Mouse (Mus musculus) heart, embryonic 12.5 days (tissue): ENCODE data around the gene Celf5. TPM values are rescaled to one million over a fixed set of nuclear protein-coding genes. Genes with fewer than 3 reads are reported as not detected.
"Not testable (repeated sequence)": the region's sequence is repeated elsewhere in the genome, so short reads cannot be mapped to it uniquely, and the experiment has no call there.

Experiments
- ATAC-seq: fragments of 200-750 bp; cut with Nextera tagmentation; 2 replicates; pipeline ENCODE4 v1.8.0; 2017; ENCODE audit warnings: moderate TSS enrichment, moderate library complexity; ENCODE audit not compliant: insufficient number of reproducible peaks, low FRiP score
- H3K27ac ChIP-seq: fragments of 300-500 bp; sonication (generic); 2 replicates; pipeline ENCODE4 v1.5.1; 2016; ENCODE audit warnings: mild to moderate bottlenecking, moderate library complexity; ENCODE audit not compliant: poor library complexity, severe bottlenecking
- H3K27me3 ChIP-seq: fragments of 300-500 bp; sonication (generic); replicated peaks from 2 replicates; pipeline ENCODE4 v1.6.1; 2016; ENCODE audit warnings: mild to moderate bottlenecking, moderate library complexity
- H3K36me3 ChIP-seq: fragments of 300-500 bp; sonication (generic); 2 replicates; pipeline ENCODE4 v1.6.1; 2016; ENCODE audit warnings: mild to moderate bottlenecking, moderate library complexity
- H3K4me1 ChIP-seq: fragments of 300-500 bp; sonication (generic); replicated peaks from 2 replicates; pipeline ENCODE4 v1.6.1; 2016; ENCODE audit warnings: mild to moderate bottlenecking
- H3K4me2 ChIP-seq: fragments of 300-500 bp; sonication (generic); 2 replicates; pipeline ENCODE4 v1.6.1; 2016; ENCODE audit warnings: mild to moderate bottlenecking, moderate library complexity
- H3K4me3 ChIP-seq: fragments of 300-500 bp; sonication (generic); 2 replicates; pipeline ENCODE4 v1.5.1; 2016; ENCODE audit warnings: mild to moderate bottlenecking
- H3K9ac ChIP-seq: fragments of 300-500 bp; sonication (generic); 2 replicates; pipeline ENCODE4 v1.6.1; 2016; ENCODE audit warnings: mild to moderate bottlenecking, moderate library complexity
- H3K9me3 ChIP-seq: fragments of 300-500 bp; sonication (generic); replicated peaks from 2 replicates; pipeline ENCODE4 v1.6.1; 2016; ENCODE audit warnings: mild to moderate bottlenecking, moderate library complexity
- WGBS: fragments of 180-500 bp; shearing (Covaris S2); methylation state at CpG from one replicate; pipeline ENCODE4 v1.1.7; 2016; 5-methylcytosine and 5-hydroxymethylcytosine counted together
- polyA plus RNA-seq: library from polyadenylated mRNA; unstranded; fragments of >200 nt; fragmentation: Nextera tagmentation; extraction: Ambion mirVana; gene quantifications from 2 replicates; pipeline ENCODE4 v1.2.1, GENCODE M21; 2016

The Celf5 gene
- polyA plus RNA-seq, 1 experiment from 2014 or later = 0.19 TPM

- peaks cover 72% of the 10 kb centered on the region for H3K27me3 ChIP-seq
- H3K9ac ChIP-seq = no peak overlapping the region
- H3K4me2 ChIP-seq = no peak overlapping the region
- no peak overlapping the region for H3K27ac ChIP-seq
- WGBS = 49% methylated on average over 9 of the region's 9 CpGs
- 0 out of 2 replicates have a peak, but pooled peaks cover 5% of the 10 kb centered on the region for H3K4me1 ChIP-seq
- no peaks in the 10 kb centered on the region for H3K9me3 ChIP-seq
- no peak for ATAC-seq
- no peaks in the 10 kb centered on the region for H3K36me3 ChIP-seq
- no peak overlapping the region for H3K4me3 ChIP-seq
Observed at GRCm38 (mm10) chr10:81450641-81451364, 31.7 kb downstream of the Celf5 start.

DNA sequence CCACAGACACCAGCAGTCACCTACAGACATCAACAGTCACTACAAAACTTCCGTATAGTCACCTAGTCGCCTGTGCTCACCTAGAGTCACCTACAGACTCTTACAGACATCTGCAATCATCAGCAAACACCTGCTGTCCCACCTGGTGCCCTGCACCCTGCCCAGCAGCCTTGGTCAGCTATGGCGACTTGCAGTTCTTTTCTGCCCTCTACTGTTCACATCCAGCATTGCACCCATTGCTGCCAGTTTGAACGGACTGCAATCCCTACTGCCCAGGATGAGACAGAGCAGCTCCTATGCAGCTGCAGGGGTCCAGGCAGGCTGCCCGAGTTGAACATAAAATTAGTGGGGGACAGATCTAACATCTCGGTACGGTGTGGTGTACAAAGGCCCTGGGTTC lies 32.4 kb downstream of the Celf5 start:
- 0 out of 2 replicates have a peak, but pooled peaks cover 5% of the 10 kb centered on the region for H3K4me1 ChIP-seq
- no peaks in the 10 kb centered on the region for H3K36me3 ChIP-seq
- 0 out of 2 replicates have a peak, but pooled peaks have one; percentile 63 for ATAC-seq
- no peak overlapping the region for H3K9ac ChIP-seq
- no peak overlapping the region for H3K4me3 ChIP-seq
- no peak overlapping the region for H3K27ac ChIP-seq
- 3% methylated on average over 7 of the region's 7 CpGs for WGBS
- H3K9me3 ChIP-seq = no peaks in the 10 kb centered on the region
- H3K4me2 ChIP-seq = no peak overlapping the region
- H3K27me3 ChIP-seq = peaks cover 66% of the 10 kb centered on the region

DNA sequence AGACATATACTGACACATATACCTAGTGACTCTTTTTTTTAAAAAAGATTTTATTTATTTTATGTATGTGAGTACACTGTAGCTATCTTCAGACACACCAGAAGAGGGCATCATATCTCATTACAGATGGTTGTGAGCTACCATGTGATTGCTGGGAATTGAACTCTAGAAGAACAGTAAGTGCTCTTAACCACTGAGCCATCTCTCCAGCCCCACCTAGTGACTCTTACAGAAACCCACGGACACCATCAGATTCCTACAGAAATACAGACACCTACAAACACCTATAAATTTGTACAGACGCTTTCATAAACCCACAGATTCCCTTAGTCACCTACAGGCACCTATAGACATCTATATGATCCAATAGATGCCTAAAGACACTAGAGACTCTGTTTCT lies 37.0 kb downstream of the Celf5 start:
- not testable (repeated sequence) for H3K9me3 ChIP-seq, ATAC-seq, H3K4me3 ChIP-seq, H3K4me2 ChIP-seq, H3K4me1 ChIP-seq, H3K27ac ChIP-seq, H3K36me3 ChIP-seq, H3K9ac ChIP-seq
- whole genome bisulfite sequencing = 35% methylated on average over 2 of the region's 2 CpGs
- H3K27me3 ChIP-seq = peaks cover 29% of the 10 kb centered on the region; the same call in 1 of the 2 replicates

DNA sequence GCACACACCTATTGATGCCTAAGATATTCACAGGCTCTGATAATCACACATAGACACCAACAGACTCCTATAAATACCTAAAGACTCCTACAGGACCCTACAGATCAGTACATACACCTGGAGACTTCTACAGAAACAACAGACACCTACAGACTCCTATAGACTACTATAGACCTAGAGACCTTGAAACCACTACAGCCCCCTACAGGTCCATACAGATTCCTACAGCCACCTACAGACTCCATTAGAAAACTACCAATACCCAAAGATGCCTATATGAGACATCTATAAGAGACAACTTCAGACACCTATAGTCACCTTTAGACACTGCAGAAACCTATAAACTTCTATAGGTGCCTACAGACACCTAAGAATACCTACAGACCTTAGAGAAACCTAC lies 41.5 kb downstream of the Celf5 start:
- H3K4me3 ChIP-seq = no peak overlapping the region
- no peaks in the 10 kb centered on the region for H3K9me3 ChIP-seq
- H3K4me1 ChIP-seq = no peaks in the 10 kb centered on the region
- no peak overlapping the region for H3K9ac ChIP-seq
- no peak overlapping the region for H3K4me2 ChIP-seq
- ATAC-seq = no peak
- peaks cover 17% of the 10 kb centered on the region; the same call in 1 of the 2 replicates for H3K27me3 ChIP-seq
- H3K27ac ChIP-seq = no peak overlapping the region
- H3K36me3 ChIP-seq = no peaks in the 10 kb centered on the region

- H3K4me3 ChIP-seq = no peak overlapping the region
- H3K27me3 ChIP-seq = peaks cover 15% of the 10 kb centered on the region; the same call in 1 of the 2 replicates
- ATAC-seq = no peak
- no peaks in the 10 kb centered on the region for H3K36me3 ChIP-seq
- no peak overlapping the region for H3K4me2 ChIP-seq
- WGBS = 79% methylated on average over 3 of the region's 3 CpGs
- H3K9me3 ChIP-seq = no peaks in the 10 kb centered on the region
- H3K27ac ChIP-seq = no peak overlapping the region
- peaks cover 19% of the 10 kb centered on the region; the same call in 1 of the 2 replicates for H3K4me1 ChIP-seq
- H3K9ac ChIP-seq = no peak overlapping the region
Observed at GRCm38 (mm10) chr10:81435436-81435835, 47.1 kb downstream of the Celf5 start.

GRCm38 (mm10) chr10:81434361-81435263 lies 47.9 kb downstream of the Celf5 start:
- no peak for ATAC-seq
- H3K9me3 ChIP-seq = no peaks in the 10 kb centered on the region
- no peak overlapping the region for H3K4me2 ChIP-seq
- H3K9ac ChIP-seq = no peak overlapping the region
- peaks cover 15% of the 10 kb centered on the region; the same call in 1 of the 2 replicates for H3K27me3 ChIP-seq
- no peak overlapping the region for H3K27ac ChIP-seq
- 54% methylated on average over 15 of the region's 15 CpGs for WGBS
- peaks cover 22% of the 10 kb centered on the region for H3K4me1 ChIP-seq
- H3K36me3 ChIP-seq = no peaks in the 10 kb centered on the region
- no peak overlapping the region for H3K4me3 ChIP-seq

DNA sequence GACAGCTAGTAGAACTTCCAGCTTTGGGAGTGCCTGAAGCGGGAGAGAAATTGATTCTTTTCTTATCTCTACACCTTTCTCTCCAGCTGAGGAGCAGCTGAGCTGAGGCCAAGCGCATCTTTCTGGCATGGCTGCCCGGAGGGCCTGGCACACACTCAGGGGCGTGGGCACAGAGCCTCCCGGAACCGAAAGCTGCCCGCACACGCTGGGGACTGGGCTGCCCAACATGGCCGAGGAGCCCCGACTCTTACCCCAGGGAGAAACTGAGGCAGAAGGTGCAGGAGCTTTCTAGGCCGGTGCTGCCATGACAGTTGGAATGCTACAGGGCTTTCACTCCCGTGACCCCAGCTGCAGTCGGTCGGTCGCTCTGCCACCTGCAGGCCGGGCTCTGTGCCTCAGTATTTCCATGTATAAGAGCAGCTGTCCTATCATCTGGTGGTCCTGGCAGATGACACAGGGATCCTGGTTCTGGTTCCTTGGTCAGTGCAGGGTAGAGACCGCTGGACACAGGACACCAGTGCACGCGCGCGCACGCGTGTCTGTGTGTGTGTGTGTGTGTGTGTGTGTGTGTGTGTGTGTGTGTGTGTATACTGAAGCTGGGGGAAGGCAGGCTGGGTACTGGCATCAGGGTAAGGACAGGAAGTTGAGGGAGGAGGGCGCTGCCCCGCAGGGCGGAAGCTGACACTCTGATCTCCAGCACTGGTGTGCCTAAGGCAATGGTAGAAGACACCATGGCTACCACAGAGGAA lies 48.8 kb downstream of the Celf5 start:
- Histone ChIP-seq H3K36me3 (no peaks in the 10 kb centered on the region), H3K9me3 (no peaks in the 10 kb centered on the region), H3K4me3 (no peak overlapping the region), H3K4me2 (peak overlapping the region; percentile 62), H3K27ac (no peak overlapping the region), H3K27me3 (peaks cover 11% of the 10 kb centered on the region; the same call in 1 of the 2 replicates), H3K9ac (no peak overlapping the region), H3K4me1 (peaks cover 29% of the 10 kb centered on the region)
- no peak for ATAC-seq
- WGBS = 70% methylated on average over 26 of the region's 26 CpGs

- 5% methylated on average over 17 of the region's 17 CpGs for WGBS
- no peaks in the 10 kb centered on the region for H3K36me3 ChIP-seq
- H3K9ac ChIP-seq = no peak overlapping the region
- H3K4me2 ChIP-seq = peak overlapping the region; percentile 62
- H3K27ac ChIP-seq = no peak overlapping the region
- peaks cover 11% of the 10 kb centered on the region; the same call in 1 of the 2 replicates for H3K27me3 ChIP-seq
- H3K9me3 ChIP-seq = no peaks in the 10 kb centered on the region
- H3K4me3 ChIP-seq = peak overlapping the region; percentile 23
- ATAC-seq = peak; percentile 82
- peaks cover 29% of the 10 kb centered on the region for H3K4me1 ChIP-seq
Observed at GRCm38 (mm10) chr10:81432868-81433262, 49.6 kb downstream of the Celf5 start.

- Histone ChIP-seq H3K9ac (no peak overlapping the region), H3K36me3 (no peaks in the 10 kb centered on the region), H3K4me2 (peak overlapping the region; percentile 62), H3K27me3 (peaks cover 13% of the 10 kb centered on the region; the same call in 1 of the 2 replicates), H3K4me1 (peaks cover 31% of the 10 kb centered on the region), H3K9me3 (no peaks in the 10 kb centered on the region), H3K4me3 (no peak overlapping the region), H3K27ac (no peak overlapping the region)
- WGBS = 60% methylated on average over 21 of the region's 21 CpGs
- no peak for ATAC-seq
Observed at GRCm38 (mm10) chr10:81432169-81432867, 50.2 kb downstream of the Celf5 start.

GRCm38 (mm10) chr10:81431526-81432168 lies 50.9 kb downstream of the Celf5 start:
- H3K27me3 ChIP-seq = peaks cover 14% of the 10 kb centered on the region; the same call in 1 of the 2 replicates
- H3K27ac ChIP-seq = no peak overlapping the region
- no peaks in the 10 kb centered on the region for H3K9me3 ChIP-seq
- peak overlapping the region; percentile 81; the same call in 1 of the 2 replicates for H3K9ac ChIP-seq
- H3K4me3 ChIP-seq = peak overlapping the region; percentile 77
- H3K4me2 ChIP-seq = peak overlapping the region; percentile 90
- 21% methylated on average over 15 of the region's 15 CpGs for WGBS
- no peaks in the 10 kb centered on the region for H3K36me3 ChIP-seq
- no peak for ATAC-seq
- peaks cover 33% of the 10 kb centered on the region for H3K4me1 ChIP-seq
